Mouse (Mus musculus) forebrain, embryonic 11.5 days (tissue): ENCODE results near the gene Coro2b. TPM values are rescaled to one million over a fixed set of nuclear protein-coding genes. Genes with fewer than 3 reads are reported as not detected.

ENCODE experiments used
- ATAC-seq: fragments of 200-750 bp; cut with Nextera tagmentation; replicated peaks from 2 replicates; pipeline ENCODE4 v1.8.0; 2017; ENCODE audit warnings: moderate TSS enrichment; ENCODE audit not compliant: low FRiP score
- DNase-seq: peaks from one replicate; pipeline ENCODE4 v3.0.0-alpha.2; 2017; ENCODE audit warnings: low spot score
- H3K27ac ChIP-seq: fragments of 300-500 bp; sonication (generic); 2 replicates; pipeline ENCODE4 v1.5.1; 2014; ENCODE audit warnings: low read depth, low read length
- H3K27me3 ChIP-seq: fragments of 300-500 bp; sonication (generic); 2 replicates; pipeline ENCODE4 v1.6.1; 2014; ENCODE audit warnings: mild to moderate bottlenecking, low read length, mixed read lengths; ENCODE audit not compliant: control insufficient read depth, insufficient read depth
- H3K36me3 ChIP-seq: fragments of 300-500 bp; sonication (generic); 2 replicates; pipeline ENCODE4 v1.6.1; 2014; ENCODE audit warnings: mild to moderate bottlenecking, low read length, moderate library complexity, mixed read lengths; ENCODE audit not compliant: control insufficient read depth, insufficient read depth
- H3K4me1 ChIP-seq: fragments of 300-500 bp; sonication (generic); replicated peaks from 2 replicates; pipeline ENCODE4 v1.6.1; 2014; ENCODE audit warnings: low read length, mixed read lengths; ENCODE audit not compliant: control insufficient read depth, insufficient read depth
- H3K4me2 ChIP-seq: fragments of 300-500 bp; sonication (generic); 2 replicates; pipeline ENCODE4 v1.6.1; 2014; ENCODE audit warnings: low read depth, mild to moderate bottlenecking, low read length, moderate library complexity, mixed read lengths; ENCODE audit not compliant: severe bottlenecking
- H3K4me3 ChIP-seq: fragments of 300-500 bp; sonication (generic); 2 replicates; pipeline ENCODE4 v1.5.1; 2014; ENCODE audit warnings: low read depth, low read length
- H3K9ac ChIP-seq: fragments of 300-500 bp; sonication (generic); 2 replicates; pipeline ENCODE4 v1.6.1; 2014; ENCODE audit warnings: low read length
- H3K9me3 ChIP-seq: fragments of 300-500 bp; sonication (generic); 2 replicates; pipeline ENCODE4 v1.6.1; 2016; ENCODE audit warnings: low read length, mixed read lengths; ENCODE audit not compliant: control insufficient read depth
- WGBS: fragments of 180-500 bp; shearing (Covaris S2); extraction: QIAGEN DNeasy Blood & Tissue Kit; methylation state at CpG from one replicate; pipeline ENCODE4 v1.1.7; 2014; 5-methylcytosine and 5-hydroxymethylcytosine counted together
- polyA plus RNA-seq: library from polyadenylated mRNA; unstranded; fragments of >200 nt; fragmentation: Nextera tagmentation; extraction: Ambion mirVana; gene quantifications from 2 replicates; pipeline ENCODE4 v1.2.1, GENCODE M21; 2014

The Coro2b gene
- polyA plus RNA-seq, 1 experiment from 2014 or later, result 24.0 TPM

DNA sequence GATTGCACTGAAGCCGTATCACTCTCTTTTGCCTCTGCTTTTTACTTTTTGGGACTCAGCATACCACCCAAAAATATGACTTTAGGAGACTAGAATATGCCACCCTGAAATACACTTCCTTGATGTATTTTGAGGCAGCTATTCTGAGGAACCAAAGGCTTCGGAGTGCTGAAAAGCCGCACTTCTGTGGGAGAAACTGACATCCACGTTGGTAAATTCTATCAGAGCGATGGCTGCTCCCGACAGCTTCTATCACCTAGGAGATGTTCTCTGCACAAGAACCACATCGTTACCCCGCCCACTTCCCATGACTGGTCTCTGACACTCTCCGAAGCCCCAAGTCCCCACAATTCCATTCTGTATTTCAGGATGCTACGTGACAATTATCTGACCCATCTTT is 8.0 kb upstream of the Coro2b start:
- no peak overlapping the region for H3K4me3 ChIP-seq
- no peaks in the 10 kb centered on the region for H3K36me3 ChIP-seq
- WGBS, result 78% methylated on average over 10 of the region's 10 CpGs
- H3K4me2 ChIP-seq, result no peak overlapping the region
- no peaks in the 10 kb centered on the region; the same call in none of the 2 replicates for H3K27me3 ChIP-seq
- no peak overlapping the region for H3K27ac ChIP-seq
- H3K9me3 ChIP-seq, result no peaks in the 10 kb centered on the region
- H3K4me1 ChIP-seq, result peaks cover 13% of the 10 kb centered on the region
- H3K9ac ChIP-seq, result no peak overlapping the region
- ATAC-seq, result no peak
- DNase-seq, result no peak

DNA sequence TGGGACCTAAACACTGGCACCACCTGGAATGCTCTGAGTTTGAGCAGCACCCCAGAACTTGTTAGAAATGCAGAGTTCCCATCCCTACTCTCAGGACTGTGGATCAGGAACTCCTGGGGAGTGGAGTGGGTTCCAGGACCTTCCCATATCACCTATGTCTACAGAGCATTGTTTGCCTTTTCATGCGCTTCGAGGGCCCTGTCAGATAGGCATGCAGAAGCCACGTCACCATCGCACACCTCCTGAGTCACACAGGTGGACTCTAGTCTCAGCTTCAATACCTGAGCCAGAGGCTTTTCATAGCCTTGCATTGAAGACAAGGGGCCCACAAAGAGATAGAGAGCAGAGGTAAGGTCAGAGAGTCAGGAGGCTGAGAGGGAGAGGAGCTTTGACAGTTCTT is 7.0 kb upstream of the Coro2b start:
- Histone ChIP-seq H3K4me3 (no peak overlapping the region), H3K9me3 (no peaks in the 10 kb centered on the region), H3K4me1 (peaks cover 13% of the 10 kb centered on the region), H3K4me2 (no peak overlapping the region), H3K36me3 (no peaks in the 10 kb centered on the region), H3K9ac (no peak overlapping the region), H3K27ac (no peak overlapping the region), H3K27me3 (no peaks in the 10 kb centered on the region; the same call in none of the 2 replicates)
- WGBS, result 83% methylated on average over 4 of the region's 4 CpGs
- no peak for DNase-seq
- ATAC-seq, result no peak

DNA sequence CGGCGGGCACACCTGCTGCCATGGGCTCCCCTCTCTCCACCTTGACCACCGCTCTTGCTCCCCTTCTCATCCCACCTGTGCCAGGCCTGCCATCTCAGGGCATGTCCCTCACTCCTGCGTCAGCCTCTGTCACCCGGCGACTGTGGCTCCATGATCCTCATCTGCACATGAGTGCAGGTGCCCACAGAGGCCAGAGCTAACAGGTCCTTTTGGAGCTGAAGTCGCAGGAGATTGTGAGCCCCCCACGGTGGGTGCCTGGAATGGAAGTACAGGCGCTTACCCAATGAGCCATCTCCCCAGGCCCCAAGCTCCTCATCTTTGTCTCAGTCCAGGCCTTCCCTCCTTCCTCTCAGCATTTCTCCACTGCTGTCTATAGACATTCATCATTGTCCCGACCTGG is 4.8 kb upstream of the Coro2b start:
- WGBS, result 66% methylated on average over 10 of the region's 10 CpGs
- ATAC-seq, result no peak
- H3K27me3 ChIP-seq, result no peaks in the 10 kb centered on the region; the same call in 1 of the 2 replicates
- H3K4me3 ChIP-seq, result no peak overlapping the region
- DNase-seq, result no peak
- peaks cover 16% of the 10 kb centered on the region for H3K4me1 ChIP-seq
- H3K9me3 ChIP-seq, result no peaks in the 10 kb centered on the region
- no peak overlapping the region for H3K4me2 ChIP-seq
- peak overlapping the region; percentile 23; the same call in 1 of the 2 replicates for H3K9ac ChIP-seq
- peak overlapping the region; percentile 50; the same call in 1 of the 2 replicates for H3K27ac ChIP-seq
- H3K36me3 ChIP-seq, result no peaks in the 10 kb centered on the region

DNA sequence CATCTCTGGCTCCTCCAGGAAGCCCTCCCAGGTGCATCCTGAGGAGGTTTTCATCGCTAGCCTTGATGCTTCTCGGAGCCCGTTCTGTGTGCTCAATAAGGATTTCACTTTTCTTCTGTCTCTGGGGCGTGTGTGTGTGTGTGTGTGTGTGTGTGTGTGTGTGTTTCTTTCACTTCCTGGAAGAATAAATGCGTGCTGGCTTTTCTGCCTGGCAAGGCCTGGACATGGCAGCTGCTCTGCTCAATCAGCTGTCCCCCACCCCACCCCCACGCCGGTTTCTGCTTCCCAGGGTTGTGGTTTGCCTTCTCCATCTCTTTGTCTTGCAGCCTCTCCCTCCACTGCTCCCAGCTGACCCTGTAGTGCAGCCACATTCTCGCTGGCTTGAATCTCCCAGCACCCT is 4.3 kb upstream of the Coro2b start:
- Histone ChIP-seq H3K4me1 (peaks cover 16% of the 10 kb centered on the region), H3K36me3 (no peaks in the 10 kb centered on the region), H3K27ac (peak overlapping the region; percentile 66), H3K9me3 (no peaks in the 10 kb centered on the region), H3K27me3 (no peaks in the 10 kb centered on the region; the same call in 1 of the 2 replicates), H3K4me2 (no peak overlapping the region), H3K9ac (peak overlapping the region; percentile 23; the same call in 1 of the 2 replicates), H3K4me3 (no peak overlapping the region)
- DNase-seq, result no peak
- WGBS, result 40% methylated on average over 8 of the region's 8 CpGs
- no peak; the same call in 1 of the 2 replicates for ATAC-seq

DNA sequence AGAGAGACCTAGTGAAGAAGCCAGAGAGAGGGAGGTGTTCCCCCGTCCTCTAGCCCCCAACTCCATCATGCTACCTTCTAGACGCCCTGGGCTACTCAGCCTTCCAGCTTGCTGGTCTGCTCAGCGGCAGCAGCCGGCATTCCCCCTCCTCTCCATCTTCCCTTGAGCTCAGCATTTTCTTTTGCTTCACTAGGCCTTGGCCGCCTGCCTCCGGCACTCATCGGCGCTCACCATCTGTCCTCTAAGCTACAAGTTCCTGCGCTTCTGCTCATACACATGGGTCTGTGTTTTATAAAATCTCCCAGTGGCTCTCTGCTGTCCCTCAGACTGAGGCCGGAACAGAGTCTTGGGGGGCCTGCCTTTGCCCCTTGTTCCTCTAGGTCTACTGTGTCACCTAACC is 3.9 kb upstream of the Coro2b start:
- Histone ChIP-seq H3K27me3 (no peaks in the 10 kb centered on the region; the same call in 1 of the 2 replicates), H3K4me1 (peaks cover 17% of the 10 kb centered on the region), H3K27ac (peak overlapping the region; percentile 66), H3K9ac (peak overlapping the region; percentile 23; the same call in 1 of the 2 replicates), H3K4me2 (no peak overlapping the region), H3K9me3 (no peaks in the 10 kb centered on the region), H3K4me3 (no peak overlapping the region), H3K36me3 (no peaks in the 10 kb centered on the region)
- DNase-seq, result no peak
- WGBS, result 48% methylated on average over 10 of the region's 10 CpGs
- ATAC-seq, result no peak

DNA sequence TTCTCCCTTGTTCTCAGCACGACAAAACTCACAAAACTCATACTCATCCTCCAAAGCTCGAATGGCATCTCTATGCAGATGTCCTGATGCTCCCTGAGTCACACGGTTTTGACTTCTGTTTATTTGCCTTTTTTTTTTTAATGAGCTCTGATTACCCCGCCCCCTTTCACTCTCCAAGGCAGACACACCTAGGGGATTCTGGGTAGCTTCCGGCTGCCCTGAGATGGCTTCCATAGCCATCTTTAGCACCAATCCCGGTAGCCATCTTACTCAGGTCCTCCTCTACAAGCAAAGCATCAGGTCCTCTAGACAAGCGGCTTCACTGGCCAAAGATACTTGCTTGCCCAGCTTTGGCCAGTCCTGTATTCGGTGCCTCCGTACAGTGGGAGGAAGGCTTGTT is 3.3 kb upstream of the Coro2b start:
- Histone ChIP-seq H3K4me3 (no peak overlapping the region), H3K27me3 (no peaks in the 10 kb centered on the region; the same call in 1 of the 2 replicates), H3K36me3 (no peaks in the 10 kb centered on the region), H3K9ac (no peak overlapping the region), H3K27ac (no peak overlapping the region), H3K9me3 (no peaks in the 10 kb centered on the region), H3K4me1 (peaks cover 23% of the 10 kb centered on the region), H3K4me2 (no peak overlapping the region)
- WGBS, result 83% methylated on average over 9 of the region's 9 CpGs
- ATAC-seq, result no peak
- DNase-seq, result no peak

DNA sequence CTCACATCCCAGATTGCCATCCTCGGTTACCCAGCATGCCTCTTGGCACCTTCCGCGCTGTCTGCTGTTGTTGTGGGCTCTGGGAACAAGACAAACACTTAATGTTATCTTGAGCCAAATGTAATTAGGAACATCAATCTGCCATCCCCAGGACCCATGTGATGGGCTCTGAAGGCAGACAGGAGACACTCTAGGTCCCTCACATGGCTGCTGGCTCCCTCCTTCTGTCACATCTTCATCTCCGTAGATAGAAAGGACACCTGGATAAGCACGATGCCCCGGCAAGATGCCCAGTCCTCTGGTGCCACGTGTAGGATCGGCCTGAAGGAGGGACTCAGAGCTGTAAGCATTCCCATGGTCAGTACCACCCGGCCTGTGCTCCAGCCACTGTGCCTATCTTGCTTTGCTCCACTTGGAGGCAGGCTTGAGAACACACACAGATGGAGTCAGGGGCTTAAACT is 2.4 kb upstream of the Coro2b start:
- H3K36me3 ChIP-seq, result no peaks in the 10 kb centered on the region
- no peaks in the 10 kb centered on the region for H3K9me3 ChIP-seq
- H3K4me2 ChIP-seq, result no peak overlapping the region
- H3K4me1 ChIP-seq, result peaks cover 25% of the 10 kb centered on the region
- H3K4me3 ChIP-seq, result no peak overlapping the region
- DNase-seq, result no peak
- no peak overlapping the region for H3K9ac ChIP-seq
- WGBS, result 82% methylated on average over 9 of the region's 9 CpGs
- no peaks in the 10 kb centered on the region; the same call in 1 of the 2 replicates for H3K27me3 ChIP-seq
- no peak overlapping the region for H3K27ac ChIP-seq
- ATAC-seq, result no peak

DNA sequence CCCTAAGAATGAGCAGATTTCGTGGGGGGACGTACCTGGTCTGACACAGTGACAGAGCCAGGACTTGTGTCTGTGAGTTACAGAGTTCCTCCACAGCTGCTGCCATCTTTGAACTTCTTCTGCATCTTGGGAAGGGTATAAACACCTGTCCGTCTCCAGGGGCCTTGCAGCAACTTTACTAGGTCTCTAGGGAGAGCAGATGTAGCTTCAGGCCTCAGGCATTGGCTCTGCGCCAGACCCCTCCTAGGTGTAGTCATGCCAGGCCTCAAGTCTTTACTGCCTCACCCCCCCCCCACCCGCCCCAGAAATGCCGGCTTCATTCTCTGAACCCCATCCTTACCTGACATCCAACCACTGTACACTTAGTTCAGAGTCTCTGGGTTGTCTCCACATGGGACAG is 1.1 kb upstream of the Coro2b start:
- H3K27me3 ChIP-seq, result no peaks in the 10 kb centered on the region; the same call in 1 of the 2 replicates
- no peak overlapping the region for H3K4me2 ChIP-seq
- H3K9me3 ChIP-seq, result no peaks in the 10 kb centered on the region
- no peak overlapping the region for H3K27ac ChIP-seq
- no peak overlapping the region for H3K9ac ChIP-seq
- H3K36me3 ChIP-seq, result no peaks in the 10 kb centered on the region
- ATAC-seq (no peak), DNase-seq (no peak)
- H3K4me1 ChIP-seq, result peaks cover 23% of the 10 kb centered on the region
- no peak overlapping the region for H3K4me3 ChIP-seq
- WGBS, result 81% methylated on average over 6 of the region's 6 CpGs

DNA sequence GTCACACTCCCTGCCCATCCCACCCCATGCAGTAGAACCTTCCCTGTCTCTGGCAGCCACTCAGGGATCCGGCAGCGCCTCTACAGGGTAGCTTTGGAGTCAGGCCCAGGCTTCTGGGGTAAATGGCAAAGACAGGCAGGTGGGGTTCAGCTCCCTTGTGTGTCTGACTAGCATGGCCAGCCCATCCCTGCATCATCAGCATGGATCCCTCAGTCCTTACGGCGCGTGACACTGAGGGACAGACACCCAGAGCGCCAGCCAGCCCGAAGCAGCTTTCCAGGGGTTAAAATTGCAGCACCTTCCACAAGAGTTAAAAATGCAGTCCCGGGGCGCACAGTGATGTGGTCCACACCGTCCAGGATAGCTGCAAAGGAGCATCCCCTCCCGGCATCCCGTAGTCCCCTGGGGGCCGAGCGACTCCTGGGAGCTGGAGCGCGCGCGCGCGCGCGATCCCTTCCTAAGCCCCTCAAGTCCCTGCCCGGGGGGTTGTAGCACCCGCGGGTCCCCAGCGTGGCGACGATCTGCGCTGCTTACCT is 657 bp downstream of the Coro2b start:
- no peaks in the 10 kb centered on the region for H3K27me3 ChIP-seq
- peak; percentile 44 for ATAC-seq
- H3K9ac ChIP-seq, result peak overlapping the region; percentile 93
- peak overlapping the region; percentile 78 for H3K27ac ChIP-seq
- peak overlapping the region; percentile 89 for H3K4me2 ChIP-seq
- peaks cover 27% of the 10 kb centered on the region for H3K4me1 ChIP-seq
- no peaks in the 10 kb centered on the region for H3K36me3 ChIP-seq
- WGBS, result under 1% methylated on average over 29 of the region's 29 CpGs
- DNase-seq, result no peak
- H3K9me3 ChIP-seq, result no peaks in the 10 kb centered on the region
- peak overlapping the region; percentile 68 for H3K4me3 ChIP-seq
